8 mouse cellular contexts compared by ENCODE assay signal in genomic region chr9:121297171-121298064, GRCm38 (mm10). TPM values are rescaled to one million over a fixed set of nuclear protein-coding genes. Genes with fewer than 3 reads are reported as not detected.
DNase-seq lines count a peak whose midpoint lies in the region; ATAC-seq and TF ChIP-seq lines count a peak whose summit lies in the region.

Gene Trak1, plus strand, starts transcription at chr9:121297502.

- no peaks in the 10 kb centered on the region for H3K36me3 ChIP-seq in testis, adult 2 months (ENCODE audit: control insufficient read depth, insufficient read depth, low read length)
- H3K36me3 ChIP-seq in intestine, postnatal 0 days (ENCODE audit: control insufficient read depth, insufficient read depth) = no peaks in the 10 kb centered on the region
- H3K36me3 ChIP-seq in liver, adult 2 months (ENCODE audit: control insufficient read depth, insufficient read depth, low read length) = no peaks in the 10 kb centered on the region

- H3K4me2 ChIP-seq in intestine, postnatal 0 days (replicated peaks; ENCODE audit: low read depth) = peak within 1 kb of the TSS; percentile 74

- WGBS in intestine, postnatal 0 days = under 1% methylated on average over 86 of the region's 116 CpGs
- WGBS in liver, adult 2 months = under 1% methylated on average over 99 of the region's 116 CpGs

- peaks cover 43% of the 10 kb centered on the region for H3K79me2 ChIP-seq in liver, adult 2 months (ENCODE audit: control insufficient read depth, insufficient read depth, low read length)

- no peaks in the 10 kb centered on the region for H3K27me3 ChIP-seq in testis, adult 2 months (ENCODE audit: control insufficient read depth, insufficient read depth, low read length)
- H3K27me3 ChIP-seq in intestine, postnatal 0 days (replicated peaks; ENCODE audit: control insufficient read depth, insufficient read depth, low read length) = 0 out of 2 replicates have a peak, but pooled peaks cover 4% of the 10 kb centered on the region
- H3K27me3 ChIP-seq in liver, adult 2 months (ENCODE audit: control insufficient read depth, insufficient read depth, low read length) = no peaks in the 10 kb centered on the region

- peak within 1 kb of the TSS; percentile 32; the same call in 1 of the 2 replicates for H3K27ac ChIP-seq in testis, adult 2 months (ENCODE audit: control insufficient read depth, insufficient read depth, low read depth, low read length)
- peak within 1 kb of the TSS; percentile 86 for H3K27ac ChIP-seq in intestine, postnatal 0 days (ENCODE audit: low read depth, low read length)
- peak within 1 kb of the TSS; percentile 78 for H3K27ac ChIP-seq in liver, adult 2 months (replicated peaks; ENCODE audit: insufficient read depth, low read depth, low read length)

- H3K4me1 ChIP-seq in testis, adult 2 months (ENCODE audit: control insufficient read depth, insufficient read depth, low read length) = peaks cover 13% of the 10 kb centered on the region
- peaks cover 19% of the 10 kb centered on the region for H3K4me1 ChIP-seq in intestine, postnatal 0 days (replicated peaks; ENCODE audit: control insufficient read depth, insufficient read depth, low read length)
- peaks cover 24% of the 10 kb centered on the region for H3K4me1 ChIP-seq in liver, adult 2 months (ENCODE audit: control insufficient read depth, insufficient read depth, low read length)

- H3K9me3 ChIP-seq in intestine, postnatal 0 days (ENCODE audit: control insufficient read depth) = no peaks in the 10 kb centered on the region

- no peak for TF ChIP-seq CTCF in testis, adult 2 months (IDR thresholded peaks at IDR 0.05; ENCODE audit: control insufficient read depth, insufficient read depth, insufficient replicate concordance, low read depth, low read length)
- TF ChIP-seq CTCF in intestine, postnatal 0 days (IDR thresholded peaks at IDR 0.05; ENCODE audit: low read depth) = no peak
- no peak for TF ChIP-seq CTCF in liver, adult 2 months (IDR thresholded peaks at IDR 0.05; ENCODE audit: low read depth, low read length)

- peak within 1 kb of the TSS; percentile 87 for H3K9ac ChIP-seq in intestine, postnatal 0 days (ENCODE audit: low read depth, low read length)
- peak within 1 kb of the TSS; percentile 96 for H3K9ac ChIP-seq in liver, adult 2 months (ENCODE audit: low read depth, low read length)

- peak within 1 kb of the TSS; percentile 76 for H3K4me3 ChIP-seq in testis, adult 2 months (ENCODE audit: control insufficient read depth, low read depth, low read length)
- peak within 1 kb of the TSS; percentile 76 for H3K4me3 ChIP-seq in intestine, postnatal 0 days (ENCODE audit: low read depth, low read length)
- H3K4me3 ChIP-seq in liver, adult 2 months (ENCODE audit: insufficient read depth, low read depth, low read length) = peak within 1 kb of the TSS; percentile 89

- DNase-seq in testis, postnatal 14 days (ENCODE audit: low spot score) = no peak
- peak; percentile 79 for DNase-seq in embryo, embryonic 10 days (ENCODE audit: low spot score)
- DNase-seq in heart, adult 11 months = peak; percentile 99
- no peak for DNase-seq in liver, adult 2 months (ENCODE audit: extremely low read depth, low read depth, low spot score)
- peak; percentile 77 for DNase-seq in testis, postnatal 10 days (ENCODE audit: low spot score)

- peak; percentile 82 for ATAC-seq in intestine, postnatal 0 days
- 0 out of 2 replicates have a peak, but pooled peaks have one; percentile 14 for ATAC-seq in monocyte, adult 5-6 weeks (replicated peaks; ENCODE audit: insufficient number of reproducible peaks, low FRiP score, low TSS enrichment, poor library complexity, severe bottlenecking)

- peak; percentile 42; the same call in 1 of the 2 replicates for TF ChIP-seq POLR2A in testis, adult 2 months (IDR thresholded peaks at IDR 0.05; ENCODE audit: control insufficient read depth, low read depth, low read length)
- TF ChIP-seq POLR2A in liver, adult 2 months (IDR thresholded peaks at IDR 0.05; ENCODE audit: extremely low read depth, insufficient read depth, low read length) = peak; percentile 74

RNA-seq across cellular contexts. Expression of gene Trak1, which starts in this region (rescaled TPM):
- polyA plus RNA-seq in testis, adult 2 months (2012; rRNA removed) = 22.2 and 23.1 TPM in 2 replicates
- polyA plus RNA-seq in intestine, postnatal 0 days (2015; fragmentation: Nextera tagmentation; extraction: Ambion mirVana) = 16.3 and 17.2 TPM in 2 replicates
- 50.3 and 56.6 TPM in 2 replicates for total RNA-seq in liver, adult 2 months (2014; rRNA removed)
- 58.8 and 61.2 TPM in 2 replicates for polyA plus RNA-seq in liver, adult 2 months (2012; rRNA removed)
- total RNA-seq in monocyte, adult 5-6 weeks (2017) = 26.0 to 55.3 TPM (median 29.2 TPM) in 3 replicates

Comparison
In these comparisons a context has a peak if more than half of its experiments do, and no peak if none do; other contexts are left out.
1. DNase-seq: peak in embryo, embryonic 10 days (single experiment), heart, adult 11 months (single experiment) and testis, postnatal 10 days (single experiment); none in testis, postnatal 14 days (single experiment) and liver, adult 2 months (single experiment).
2. H3K27ac ChIP-seq: peak in every context shown above with its lines; median percentile 86 in intestine, postnatal 0 days; 78 in liver, adult 2 months; 32 in testis, adult 2 months.
3. Peak in every context shown above with its lines, with median percentiles within 50 percentile points of each other: H3K4me3 ChIP-seq.